Mouse (Mus musculus) monocyte, adult 59 days (primary cell): ENCODE results near the gene Mthfs. TPM values are rescaled to one million over a fixed set of nuclear protein-coding genes. Genes with fewer than 3 reads are reported as not detected.

Experiments used
- total RNA-seq, 2 experiments: library from RNA; stranded (reverse); gene quantifications; one replicate each; pipeline ENCODE4 v1.2.4; 2023

The Mthfs gene
- total RNA-seq: 10 to 100 TPM; 57.9 to 68.0 TPM

DNA sequence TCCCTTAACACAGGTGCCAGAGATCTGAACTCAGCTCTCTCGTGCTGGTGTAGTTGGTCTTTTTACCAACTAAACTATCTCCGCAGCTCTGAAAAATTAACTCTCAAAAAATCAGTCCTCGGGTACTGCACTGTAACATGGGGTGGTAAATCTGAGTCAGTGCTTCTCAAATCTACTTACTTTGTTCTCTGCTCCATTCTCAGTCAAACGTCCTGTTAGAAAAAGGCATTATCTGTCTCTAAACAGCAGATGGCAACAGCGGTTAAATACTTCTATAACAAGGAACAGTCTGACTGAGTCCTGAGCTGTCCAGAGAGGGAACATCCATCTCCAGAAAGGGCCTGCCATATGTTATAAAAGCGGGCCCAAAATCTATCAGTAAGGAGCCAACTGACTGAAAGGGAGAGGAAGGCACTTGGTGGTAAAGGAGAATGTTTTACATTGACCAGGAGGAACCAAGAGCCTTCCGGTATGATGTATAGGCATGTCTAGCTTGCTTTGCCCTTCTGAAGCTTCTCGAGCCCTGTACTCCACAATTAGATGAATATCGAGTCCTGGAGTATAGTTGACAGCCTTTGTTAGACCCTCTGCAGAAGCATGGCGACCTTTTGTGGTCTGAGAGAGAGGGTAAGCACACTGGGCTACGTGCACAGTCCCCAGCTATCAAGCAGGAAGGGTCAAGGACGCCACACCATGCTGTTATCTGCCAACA, at the start of gene Mthfs:
TSS of gene Mthfs (plus strand) at position 324 of the 712 bp plus-strand sequence.

DNA sequence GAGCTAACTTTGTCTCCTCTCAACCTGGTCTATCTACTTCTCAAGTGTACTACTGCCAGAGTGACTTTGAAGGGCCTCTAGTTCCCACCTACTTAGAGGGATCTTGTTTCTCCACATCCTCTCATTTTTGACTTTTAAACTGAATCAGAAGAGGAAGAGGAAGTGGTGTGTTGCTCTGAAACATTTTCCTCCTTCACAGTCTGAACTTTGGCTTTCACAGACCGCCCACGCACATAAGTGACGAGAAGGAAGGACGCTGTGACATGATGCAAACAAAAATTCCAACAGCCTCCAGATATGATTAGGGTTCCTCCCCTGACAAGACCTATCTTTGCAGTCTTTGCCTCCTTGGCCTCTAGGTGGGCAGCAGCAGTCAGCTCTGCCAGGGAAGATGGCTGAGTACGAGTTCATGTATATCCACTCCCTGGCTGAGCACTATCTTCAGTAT, 11.5 kb upstream of the Mthfs start, which contains the start of the genes Bcl2a1b and Gm29094:
TSS of gene Bcl2a1b (plus strand) at position 241 of the 448 bp plus-strand sequence.
TSS of gene Gm29094 (plus strand) at position 411 of the 448 bp plus-strand sequence.

Other genes starting within 250 kb of the Mthfs start
- gene Trim43b, start 117.8 kb upstream of the Mthfs start, total RNA-seq: not detected
- gene Bcl2a1b, start 11.5 kb upstream of the Mthfs start, total RNA-seq: 100 to 1,000 TPM; 136 to 161 TPM
- 1 to 10 TPM; 2.2 to 6.4 TPM for gene Gm29094, start 11.3 kb upstream of the Mthfs start, total RNA-seq